Mouse (Mus musculus): Measurements from ENCODE around the gene Csrnp1.

Csrnp1 gene

GRCm38 (mm10) chr9:119984536-119985011, at the start of gene Csrnp1:
TSS of gene Csrnp1 (minus strand) at chr9:119984658.
- in situ Hi-C loops (cut with MboI, MseI), result loop anchor here in 1 of 2 experiments (5.0 kb wide), 1 partner anchor 593 kb away; no protein-coding TSS in a partner anchor

DNA sequence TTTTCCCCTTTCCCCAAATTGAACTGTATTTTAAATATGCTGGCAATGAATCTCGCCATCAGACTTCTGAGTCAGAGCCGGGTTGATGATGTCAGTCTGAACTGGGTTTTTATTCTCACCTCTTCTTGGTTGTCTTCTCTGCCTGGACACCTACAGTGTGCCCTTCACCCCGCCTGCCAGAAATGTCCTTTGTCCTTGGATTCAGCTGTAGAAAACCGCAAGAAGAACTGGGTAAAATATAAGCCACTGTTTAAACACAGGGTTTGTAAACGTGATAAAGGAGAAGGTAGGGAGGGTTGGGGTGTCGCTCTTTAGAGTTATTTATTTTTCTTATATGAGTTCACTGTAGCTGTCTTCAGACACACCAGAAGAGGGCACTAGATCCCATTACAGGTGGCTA, 48.3 kb upstream of the Csrnp1 start:
- in situ Hi-C loops (cut with MboI, MseI), result no loop called here

- in situ Hi-C loops (cut with MboI, MseI), result no loop called here
Measured at GRCm38 (mm10) chr9:120030421-120030820, 46.0 kb upstream of the Csrnp1 start.

DNA sequence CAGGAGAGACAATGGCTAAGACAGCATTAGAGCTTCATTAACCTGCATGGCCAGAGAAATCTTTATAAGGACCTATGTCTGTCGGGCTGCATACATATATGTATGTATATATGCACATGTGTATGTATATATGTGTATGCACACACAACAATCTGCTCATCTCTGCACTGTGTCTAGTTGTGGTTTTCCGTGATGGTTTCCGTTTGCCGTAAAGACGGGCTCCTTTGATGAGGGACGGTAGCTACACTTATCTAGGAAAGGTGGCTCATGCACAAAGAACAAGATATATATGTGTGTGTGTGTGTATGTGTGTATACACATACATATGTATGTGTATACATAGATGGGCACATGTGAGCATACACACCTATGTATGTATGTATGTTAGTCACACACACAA, 45.4 kb upstream of the Csrnp1 start:
- in situ Hi-C loops (cut with MboI, MseI), result loop anchor here (5.0 to 10.0 kb wide), 5 partner anchors 42 to 305 kb away; partner anchors contain the start of gene Ccr8 (in 1 of the 2)

GRCm38 (mm10) chr9:120027401-120028151, 43.1 kb upstream of the Csrnp1 start:
- in situ Hi-C loops (cut with MboI, MseI), result loop anchor here (5.0 to 10.0 kb wide), 5 partner anchors 45 to 307 kb away; partner anchors contain the start of gene Ccr8 (in 1 of the 2)

GRCm38 (mm10) chr9:120024625-120025024, 40.2 kb upstream of the Csrnp1 start:
- in situ Hi-C loops (cut with MboI, MseI), result loop anchor here (5.0 to 10.0 kb wide), 5 partner anchors 48 to 310 kb away; partner anchors contain the start of gene Ccr8 (in 1 of the 2)

- in situ Hi-C loops (cut with MboI, MseI), result loop anchor here in 1 of 2 experiments (10.0 kb wide), 2 partner anchors 71 to 311 kb away; partner anchors contain the start of gene Ccr8
Measured at GRCm38 (mm10) chr9:120024171-120024570, 39.7 kb upstream of the Csrnp1 start.

DNA sequence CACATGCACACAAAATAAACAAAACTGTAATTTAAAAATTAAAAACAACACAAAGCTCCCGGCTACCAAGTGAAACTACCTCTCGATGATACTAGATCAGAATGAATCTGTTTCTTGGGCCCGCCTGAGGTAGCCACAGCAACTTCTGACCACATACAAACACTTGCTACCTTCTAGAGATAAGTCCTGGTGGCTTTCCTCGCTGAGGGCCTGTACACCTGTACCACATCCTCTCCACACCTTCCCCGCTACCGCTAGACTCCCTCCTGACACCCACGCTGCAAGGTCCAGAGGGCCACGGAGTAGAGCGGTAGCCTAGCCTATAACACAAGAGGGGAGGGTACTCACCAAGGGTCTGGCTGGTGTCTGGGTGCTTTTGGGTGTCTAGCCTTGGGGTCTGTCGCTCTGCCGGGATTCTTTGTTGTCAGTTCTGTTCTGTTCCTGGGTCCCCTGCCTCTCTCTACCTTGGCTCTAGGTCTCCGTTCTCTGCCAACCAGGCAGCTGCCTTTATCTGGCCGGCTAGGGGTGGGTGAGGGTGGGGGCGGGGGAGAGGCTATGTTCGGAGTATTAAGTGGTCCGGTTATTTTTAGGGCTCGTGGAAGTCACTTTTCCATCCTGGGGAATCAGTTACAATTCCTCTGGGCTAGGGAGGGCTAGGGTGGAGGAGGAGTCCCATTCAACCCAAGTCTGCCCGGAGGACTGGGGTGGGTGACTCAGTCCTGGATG, 38.8 kb upstream of the Csrnp1 start, which contains the start of gene Xirp1:
TSS of gene Xirp1 (minus strand) at position 513 of the 726 bp plus-strand sequence.
- in situ Hi-C loops (cut with MboI, MseI), result loop anchor here in 1 of 2 experiments (10.0 kb wide), 2 partner anchors 72 to 312 kb away; partner anchors contain the start of gene Ccr8

GRCm38 (mm10) chr9:120021164-120021563, 36.7 kb upstream of the Csrnp1 start:
- in situ Hi-C loops (cut with MboI, MseI), result loop anchor here in 1 of 2 experiments (10.0 kb wide), 2 partner anchors 74 to 314 kb away; partner anchors contain the start of gene Ccr8

DNA sequence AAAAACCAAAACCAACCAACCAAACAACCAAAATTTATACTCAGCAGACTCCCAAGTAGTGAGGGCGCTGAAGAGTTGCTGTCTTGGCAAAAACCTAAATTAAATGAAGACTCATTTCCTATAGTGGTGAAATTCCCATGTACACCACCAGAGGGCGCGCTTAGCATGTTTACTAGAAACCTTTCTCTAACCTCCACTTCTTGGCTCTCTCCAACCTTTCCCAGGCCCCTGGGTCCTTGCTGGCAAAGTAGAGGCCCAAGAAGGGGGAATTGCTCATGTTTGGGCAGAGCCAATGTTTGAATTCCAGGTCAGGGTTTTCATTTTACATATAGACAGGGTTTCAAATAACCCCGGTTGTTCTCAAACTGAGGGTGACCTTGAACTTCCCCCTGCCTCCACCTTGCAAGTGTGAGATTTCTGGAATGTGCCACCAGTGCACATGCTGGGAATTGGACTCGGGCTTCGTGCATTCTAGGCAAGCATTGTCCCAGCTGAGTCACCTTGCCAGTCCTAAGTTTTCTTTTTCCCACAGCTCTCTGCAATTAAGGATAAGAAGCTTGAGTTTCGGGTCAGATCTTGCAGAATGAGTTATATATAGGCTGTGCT, 35.9 kb upstream of the Csrnp1 start:
- in situ Hi-C loops (cut with MboI, MseI), result loop anchor here in 1 of 2 experiments (10.0 kb wide), 2 partner anchors 74 to 314 kb away; partner anchors contain the start of gene Ccr8

- in situ Hi-C loops (cut with MboI, MseI), result loop anchor here in 1 of 2 experiments (10.0 kb wide), 1 partner anchor 908 kb away; the partner anchor contains the start of gene Ctnnb1
Measured at GRCm38 (mm10) chr9:120016956-120017355, 32.5 kb upstream of the Csrnp1 start.

- in situ Hi-C loops (cut with MboI, MseI), result loop anchor here in 1 of 2 experiments (10.0 kb wide), 1 partner anchor 910 kb away; the partner anchor contains the start of gene Ctnnb1
Measured at GRCm38 (mm10) chr9:120014828-120015227, 30.4 kb upstream of the Csrnp1 start.

DNA sequence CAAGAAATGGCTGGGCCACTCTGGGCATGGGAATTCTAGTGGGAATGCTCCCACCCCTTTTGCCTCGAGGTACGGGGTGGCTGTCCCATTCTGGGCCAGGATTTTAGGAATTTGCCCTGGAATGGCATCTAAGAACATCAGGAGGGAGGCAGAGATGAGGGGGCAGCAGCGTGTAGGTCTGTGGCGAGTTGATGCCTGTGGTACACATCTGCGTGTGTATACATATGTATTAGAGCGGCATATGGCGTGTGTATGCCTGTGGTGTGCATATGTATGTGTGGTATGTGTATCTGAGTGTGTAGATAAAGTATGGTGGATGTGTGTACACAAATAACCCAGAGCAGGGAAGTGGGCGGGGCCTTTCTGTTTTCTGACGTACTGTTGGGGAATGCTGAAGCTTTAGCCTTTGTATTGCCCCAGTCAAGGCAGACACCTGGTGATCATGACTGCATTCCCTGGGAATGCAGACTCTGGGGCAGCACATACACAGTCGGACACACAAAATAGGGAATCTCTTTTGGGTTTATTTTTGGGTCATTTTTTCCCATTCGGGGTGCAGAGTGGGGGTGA, 28.9 kb upstream of the Csrnp1 start:
- in situ Hi-C loops (cut with MboI, MseI), result loop anchor here in 1 of 2 experiments (10.0 kb wide), 1 partner anchor 911 kb away; the partner anchor contains the start of gene Ctnnb1

- in situ Hi-C loops (cut with MboI, MseI), result loop anchor here in 1 of 2 experiments (10.0 kb wide), 1 partner anchor 912 kb away; the partner anchor contains the start of gene Ctnnb1
Measured at GRCm38 (mm10) chr9:120012781-120013180, 28.3 kb upstream of the Csrnp1 start.

GRCm38 (mm10) chr9:120012161-120012560, 27.7 kb upstream of the Csrnp1 start:
- in situ Hi-C loops (cut with MboI, MseI), result loop anchor here in 1 of 2 experiments (10.0 kb wide), 1 partner anchor 913 kb away; the partner anchor contains the start of gene Ctnnb1

- in situ Hi-C loops (cut with MboI, MseI), result loop anchor here in 1 of 2 experiments (10.0 kb wide), 1 partner anchor 913 kb away; the partner anchor contains the start of gene Ctnnb1
Measured at GRCm38 (mm10) chr9:120011533-120011932, 27.1 kb upstream of the Csrnp1 start.

DNA sequence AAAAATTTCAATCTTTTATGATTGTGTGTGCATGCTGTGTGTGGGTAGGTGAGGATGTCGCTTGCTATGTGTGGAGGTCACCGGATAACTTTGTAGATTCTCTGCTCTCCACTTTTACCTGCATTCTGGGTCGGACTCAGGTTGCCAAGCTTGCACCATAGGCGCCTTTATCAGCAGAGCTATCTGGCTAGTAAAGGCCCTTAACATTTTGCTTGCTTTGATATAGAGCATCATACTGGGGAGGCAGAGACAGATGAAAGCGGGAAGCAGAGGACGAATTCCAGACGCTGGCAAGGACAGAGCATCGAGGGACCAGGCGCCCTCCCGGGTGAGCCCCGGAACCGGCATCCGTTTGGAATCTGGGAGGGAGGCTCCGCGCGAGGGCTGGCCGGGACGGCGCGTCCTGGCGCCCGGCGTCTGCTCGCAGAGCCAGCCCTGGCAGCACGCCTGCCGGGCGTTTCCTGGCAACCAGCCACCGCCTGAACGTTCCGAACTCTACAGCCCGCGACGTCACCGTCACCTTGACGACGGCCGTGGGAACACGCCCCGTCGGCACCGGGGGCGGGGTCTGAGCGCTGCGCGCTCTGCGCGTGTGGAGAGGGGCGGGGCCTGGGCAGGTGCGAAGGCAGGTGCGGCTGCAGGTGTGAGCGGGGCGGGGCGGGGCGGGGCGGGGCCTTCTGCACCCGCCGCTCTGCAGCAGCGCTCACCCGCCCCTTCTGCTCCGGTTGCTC, 26.5 kb upstream of the Csrnp1 start:
- in situ Hi-C loops (cut with MboI, MseI), result loop anchor here in 1 of 2 experiments (10.0 kb wide), 1 partner anchor 914 kb away; the partner anchor contains the start of gene Ctnnb1

DNA sequence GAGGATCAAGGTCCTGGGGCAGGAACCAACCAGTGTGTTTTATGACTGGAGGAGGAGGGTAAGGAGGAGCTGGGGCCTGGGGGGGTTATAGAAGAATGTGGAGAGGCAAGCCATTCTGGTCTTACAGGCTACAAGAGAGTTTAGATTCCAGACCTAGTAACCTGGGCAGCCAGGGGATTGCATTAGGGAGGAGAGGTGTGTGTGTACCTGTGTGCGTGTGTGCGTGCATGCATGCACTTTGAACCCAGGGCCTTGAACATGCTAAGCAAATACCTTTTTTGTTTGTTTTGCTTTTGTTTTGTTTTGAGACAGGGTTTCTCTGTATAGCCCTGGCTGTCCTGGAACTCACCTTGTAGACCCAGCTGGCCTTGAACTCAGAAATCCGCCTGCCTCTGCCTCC, 25.4 kb upstream of the Csrnp1 start:
- in situ Hi-C loops (cut with MboI, MseI), result loop anchor here in 1 of 2 experiments (10.0 kb wide), 1 partner anchor 915 kb away; the partner anchor contains the start of gene Ctnnb1

DNA sequence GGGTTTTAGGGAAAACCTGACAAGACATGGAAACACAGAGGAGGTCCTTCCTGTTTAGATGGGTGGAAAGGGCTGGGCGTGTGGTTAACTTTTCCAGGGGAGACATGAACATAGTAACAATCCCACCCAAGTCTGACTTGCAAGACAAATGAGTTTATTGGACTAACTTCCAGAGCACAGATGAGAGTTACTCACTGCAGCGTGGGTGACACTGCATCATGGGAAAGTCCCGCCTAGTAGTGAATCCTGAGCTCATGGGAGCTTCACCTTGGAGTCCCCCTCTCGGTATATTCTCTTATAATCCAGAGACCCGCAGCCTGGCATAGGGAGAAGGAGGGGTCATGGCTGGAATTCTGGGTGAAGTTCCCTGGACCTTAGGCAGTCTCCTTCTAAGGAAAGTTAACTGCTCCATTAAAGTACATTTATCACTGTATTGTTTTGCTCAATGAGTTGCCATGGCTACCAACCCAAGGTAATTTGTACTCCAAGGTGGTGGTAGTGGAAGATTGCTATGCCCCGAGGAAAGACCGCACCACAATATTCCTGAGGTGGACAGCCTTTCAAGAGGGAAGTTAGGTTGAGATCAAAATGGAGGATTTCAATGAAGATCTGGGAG, 24.9 kb upstream of the Csrnp1 start:
- in situ Hi-C loops (cut with MboI, MseI), result no loop called here
